Mouse (Mus musculus) stomach, postnatal 0 days (tissue): Measurements from ENCODE around the gene Dap. TPM values are rescaled to one million over a fixed set of nuclear protein-coding genes. Genes with fewer than 3 reads are reported as not detected.

ENCODE experiments used
- ATAC-seq: fragments of 200-750 bp; cut with Nextera tagmentation; 2 replicates; pipeline ENCODE4 v1.8.0; 2017; ENCODE audit not compliant: low FRiP score, low TSS enrichment
- DNase-seq: peaks from one replicate; pipeline ENCODE4 v3.0.0-alpha.2; 2016; ENCODE audit warnings: low spot score
- H3K27ac ChIP-seq: fragments of 300-500 bp; sonication (generic); replicated peaks from 2 replicates; pipeline ENCODE4 v1.5.1; 2014; ENCODE audit warnings: mild to moderate bottlenecking, control low read depth
- H3K27me3 ChIP-seq: fragments of 300-500 bp; sonication (generic); 2 replicates; pipeline ENCODE4 v1.6.1; 2014; ENCODE audit warnings: low read length; ENCODE audit not compliant: control insufficient read depth, insufficient read depth
- H3K36me3 ChIP-seq: fragments of 300-500 bp; sonication (generic); 2 replicates; pipeline ENCODE4 v1.6.1; 2014; ENCODE audit warnings: low read length, mixed read lengths; ENCODE audit not compliant: control insufficient read depth, insufficient read depth
- H3K4me1 ChIP-seq: fragments of 300-500 bp; sonication (generic); replicated peaks from 2 replicates; pipeline ENCODE4 v1.6.1; 2014; ENCODE audit warnings: antibody characterized with exemption; ENCODE audit not compliant: control insufficient read depth, insufficient read depth
- H3K4me2 ChIP-seq: fragments of 300-500 bp; sonication (generic); replicated peaks from 2 replicates; pipeline ENCODE4 v1.6.1; 2014; ENCODE audit warnings: low read depth, mild to moderate bottlenecking, control low read depth, moderate library complexity
- H3K4me3 ChIP-seq: fragments of 300-500 bp; sonication (generic); 2 replicates; pipeline ENCODE4 v1.5.1; 2014; ENCODE audit warnings: low read depth, low read length, control low read depth
- H3K9ac ChIP-seq: fragments of 300-500 bp; sonication (generic); 2 replicates; pipeline ENCODE4 v1.6.1; 2014; ENCODE audit warnings: mild to moderate bottlenecking, low read length, control low read depth, mixed read lengths
- H3K9me3 ChIP-seq: fragments of 300-500 bp; sonication (generic); 2 replicates; pipeline ENCODE4 v1.6.1; 2016; ENCODE audit warnings: low read length; ENCODE audit not compliant: control insufficient read depth
- CTCF ChIP-seq: IDR thresholded peaks from 2 replicates; pipeline ENCODE4 v1.5.1; 2016; ENCODE audit warnings: antibody characterized with exemption, low read depth, mild to moderate bottlenecking, moderate library complexity
- EP300 ChIP-seq: optimal IDR thresholded peaks from 2 replicates; pipeline ENCODE3; 2016; ENCODE audit warnings: antibody characterized with exemption
- WGBS: fragments of 180-500 bp; shearing (Covaris S2); extraction: QIAGEN DNeasy Blood & Tissue Kit; methylation state at CpG from one replicate; pipeline ENCODE4 v1.1.7; 2014; 5-methylcytosine and 5-hydroxymethylcytosine counted together
- polyA plus RNA-seq: library from polyadenylated mRNA; unstranded; fragments of >200 nt; fragmentation: Nextera tagmentation; extraction: Ambion mirVana; gene quantifications from 2 replicates; pipeline ENCODE4 v1.2.1, GENCODE M21; 2015

Dap gene
- polyA plus RNA-seq, 1 experiment from 2014 or later = 120 TPM

- H3K27me3 ChIP-seq = no peaks in the 10 kb centered on the region
- no peaks in the 10 kb centered on the region for H3K9me3 ChIP-seq
- WGBS = 46% methylated on average over 2 of the region's 2 CpGs
- no peak overlapping the region for H3K27ac ChIP-seq
- ATAC-seq (no peak), DNase-seq (no peak)
- H3K4me1 ChIP-seq = no peaks in the 10 kb centered on the region
- H3K4me3 ChIP-seq = no peak overlapping the region
- H3K4me2 ChIP-seq = no peak overlapping the region
- no peak for TF ChIP-seq CTCF
- TF ChIP-seq EP300 = no peak
- H3K36me3 ChIP-seq = no peaks in the 10 kb centered on the region
- H3K9ac ChIP-seq = no peak overlapping the region
These were observed 25.9 kb downstream of the Dap start for GRCm38 (mm10) chr15:31250027-31250426.

GRCm38 (mm10) chr15:31250676-31251075, 26.6 kb downstream of the Dap start:
- ATAC-seq = no peak
- TF ChIP-seq CTCF (no peak), EP300 (no peak)

DNA sequence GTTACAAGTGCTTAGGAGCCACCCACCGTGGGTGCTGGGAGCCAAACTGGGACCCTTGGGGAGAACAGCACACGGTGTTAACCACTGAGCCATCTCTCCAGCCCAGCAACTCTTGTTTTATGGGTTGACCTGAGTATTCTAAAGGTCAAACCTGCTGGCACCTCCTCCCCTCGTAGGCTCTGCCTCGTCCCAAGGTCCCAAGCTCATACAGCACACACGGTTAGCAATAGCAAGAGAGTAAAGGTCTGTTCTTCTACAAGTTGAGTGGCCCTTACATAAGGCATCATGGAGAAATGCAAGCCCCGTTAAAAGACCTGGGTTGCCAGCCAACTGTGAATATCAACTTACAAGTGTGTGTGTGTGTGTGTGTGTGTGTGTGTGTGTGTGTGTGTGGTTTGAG, 27.1 kb downstream of the Dap start:
- no peak overlapping the region for H3K9ac ChIP-seq
- H3K27ac ChIP-seq = no peak overlapping the region
- no peaks in the 10 kb centered on the region for H3K4me1 ChIP-seq
- no peaks in the 10 kb centered on the region for H3K27me3 ChIP-seq
- H3K4me3 ChIP-seq = no peak overlapping the region
- no peak for TF ChIP-seq EP300
- no peak for TF ChIP-seq CTCF
- DNase-seq (no peak), ATAC-seq (no peak)
- H3K4me2 ChIP-seq = no peak overlapping the region
- H3K9me3 ChIP-seq = no peaks in the 10 kb centered on the region
- no peaks in the 10 kb centered on the region for H3K36me3 ChIP-seq
- WGBS = 84% methylated on average over 6 of the region's 6 CpGs

More at GRCm38 (mm10) chr15:31250676-31251075, 26.6 kb downstream of the Dap start:
- 86% methylated on average over 3 of the region's 3 CpGs for WGBS
- Histone ChIP-seq H3K4me2 (no peak overlapping the region), H3K36me3 (no peaks in the 10 kb centered on the region), H3K9ac (no peak overlapping the region), H3K4me1 (no peaks in the 10 kb centered on the region), H3K27me3 (no peaks in the 10 kb centered on the region), H3K9me3 (no peaks in the 10 kb centered on the region), H3K4me3 (no peak overlapping the region), H3K27ac (no peak overlapping the region)
- no peak for DNase-seq

- ATAC-seq = no peak
- 90% methylated on average over 16 of the region's 16 CpGs for WGBS
- H3K27ac ChIP-seq = no peak overlapping the region
These were observed 28.6 kb downstream of the Dap start for GRCm38 (mm10) chr15:31252590-31253311.

DNA sequence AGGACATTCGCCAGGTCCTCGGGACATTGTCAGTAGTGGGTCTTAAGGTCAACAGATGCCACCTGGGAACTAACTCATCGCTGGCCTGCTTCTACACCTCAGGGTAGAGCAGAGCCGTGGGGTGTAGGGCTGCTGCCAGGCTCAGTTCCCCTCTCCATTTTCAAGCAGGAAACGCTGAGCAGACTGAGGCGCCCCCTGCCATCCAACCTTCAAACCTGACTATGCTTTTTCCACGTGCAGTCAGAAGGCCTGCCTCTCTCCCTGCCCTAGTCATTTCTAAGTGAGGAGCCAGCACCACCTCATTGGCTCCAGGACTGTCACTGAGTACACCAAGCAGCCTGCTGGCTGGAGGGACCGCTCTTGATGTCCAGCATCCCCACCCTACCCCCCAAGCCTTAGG, 29.3 kb downstream of the Dap start:
- no peak for TF ChIP-seq EP300
- no peaks in the 10 kb centered on the region for H3K9me3 ChIP-seq
- WGBS = 68% methylated on average over 8 of the region's 8 CpGs

More at GRCm38 (mm10) chr15:31252590-31253311, 28.6 kb downstream of the Dap start:
- Histone ChIP-seq H3K9me3 (no peaks in the 10 kb centered on the region), H3K4me3 (no peak overlapping the region), H3K27me3 (no peaks in the 10 kb centered on the region), H3K9ac (no peak overlapping the region), H3K36me3 (no peaks in the 10 kb centered on the region), H3K4me1 (no peaks in the 10 kb centered on the region), H3K4me2 (no peak overlapping the region)
- no peak for DNase-seq
- no peak for TF ChIP-seq EP300

GRCm38 (mm10) chr15:31253963-31254362, 29.8 kb downstream of the Dap start:
- WGBS = 90% methylated on average over 4 of the region's 4 CpGs
- no peaks in the 10 kb centered on the region for H3K36me3 ChIP-seq
- no peak overlapping the region for H3K4me3 ChIP-seq
- H3K4me1 ChIP-seq = no peaks in the 10 kb centered on the region
- no peak overlapping the region for H3K9ac ChIP-seq
- TF ChIP-seq CTCF (no peak), EP300 (no peak)
- no peaks in the 10 kb centered on the region for H3K27me3 ChIP-seq
- H3K9me3 ChIP-seq = no peaks in the 10 kb centered on the region
- no peak overlapping the region for H3K27ac ChIP-seq
- DNase-seq (no peak), ATAC-seq (no peak)
- H3K4me2 ChIP-seq = no peak overlapping the region

More for the DNA sequence above, 29.3 kb downstream of the Dap start:
- no peaks in the 10 kb centered on the region for H3K4me1 ChIP-seq
- H3K4me3 ChIP-seq = no peak overlapping the region
- no peak for DNase-seq
- no peak overlapping the region for H3K9ac ChIP-seq
- H3K36me3 ChIP-seq = no peaks in the 10 kb centered on the region
- H3K27ac ChIP-seq = no peak overlapping the region
- no peaks in the 10 kb centered on the region for H3K27me3 ChIP-seq
- H3K4me2 ChIP-seq = no peak overlapping the region
- ATAC-seq = no peak
